Mouse (Mus musculus) thymus, adult 2 months (tissue): ENCODE data around the gene Kiss1.

Experiments
- CTCF ChIP-seq: fragments of 200-500 bp; IDR thresholded peaks from 2 replicates; pipeline ENCODE4 v1.5.1; 2012; ENCODE audit warnings: mild to moderate bottlenecking, control low read depth, low read length, moderate library complexity, borderline replicate concordance; ENCODE audit not compliant: control insufficient read depth, poor library complexity, insufficient read depth; ENCODE audit errors: extremely low read depth
- POLR2A ChIP-seq: fragments of 200-500 bp; IDR thresholded peaks from 2 replicates; pipeline ENCODE4 v1.6.1; 2012; ENCODE audit warnings: mild to moderate bottlenecking, low read length, control low read depth, moderate library complexity; ENCODE audit not compliant: control insufficient read depth, poor library complexity, insufficient read depth; ENCODE audit errors: extremely low read depth

DNA sequence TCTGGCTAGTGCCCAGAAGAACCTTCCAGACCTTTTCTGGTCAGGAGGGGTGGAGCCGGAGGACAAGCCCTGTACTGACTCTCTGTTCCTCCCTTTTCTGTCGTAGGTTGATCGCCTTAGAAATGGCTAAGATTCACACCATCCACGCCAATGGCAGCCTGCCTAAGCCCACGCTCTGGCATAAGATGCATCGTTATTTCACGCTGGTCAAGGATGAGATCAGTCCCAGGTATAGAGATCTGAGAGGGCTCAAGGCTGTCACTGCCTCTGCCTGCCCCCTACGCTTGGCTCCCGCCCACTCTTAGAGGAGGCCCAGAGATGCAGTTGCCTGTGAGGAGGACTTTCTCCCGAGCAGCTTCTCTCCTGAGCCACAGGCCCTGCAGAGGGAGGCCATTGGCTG is 47.0 kb downstream of the Kiss1 start:
- no peak for TF ChIP-seq POLR2A
- TF ChIP-seq CTCF: no peak
